Mouse (Mus musculus) stomach, embryonic 16.5 days (tissue): Measurements from ENCODE around the gene Mat2a. TPM values are rescaled to one million over a fixed set of nuclear protein-coding genes. Genes with fewer than 3 reads are reported as not detected.
A peak's percentile ranks its signal among the peaks of the same experiment; 100 is the strongest.

Experiments used
- ATAC-seq: fragments of 200-750 bp; cut with Nextera tagmentation; 2 replicates; pipeline ENCODE4 v1.8.0; 2017; ENCODE audit warnings: moderate number of reproducible peaks, moderate TSS enrichment; ENCODE audit not compliant: insufficient read depth, low FRiP score
- H3K27ac ChIP-seq: fragments of 300-500 bp; sonication (generic); 2 replicates; pipeline ENCODE4 v1.5.1; 2014; ENCODE audit warnings: low read length
- H3K27me3 ChIP-seq: fragments of 300-500 bp; sonication (generic); 2 replicates; pipeline ENCODE4 v1.6.1; 2014; ENCODE audit warnings: low read length, control low read depth, mixed read lengths; ENCODE audit not compliant: control insufficient read depth, insufficient read depth
- H3K36me3 ChIP-seq: fragments of 300-500 bp; sonication (generic); 2 replicates; pipeline ENCODE4 v1.6.1; 2014; ENCODE audit warnings: low read length; ENCODE audit not compliant: control insufficient read depth, insufficient read depth
- H3K4me1 ChIP-seq: fragments of 300-500 bp; sonication (generic); 2 replicates; pipeline ENCODE4 v1.6.1; 2014; ENCODE audit warnings: low read length, control low read depth, mixed read lengths; ENCODE audit not compliant: control insufficient read depth, insufficient read depth
- H3K4me2 ChIP-seq: fragments of 300-500 bp; sonication (generic); 2 replicates; pipeline ENCODE4 v1.6.1; 2014; ENCODE audit warnings: low read depth, low read length, mixed read lengths
- H3K4me3 ChIP-seq: fragments of 300-500 bp; sonication (generic); replicated peaks from 2 replicates; pipeline ENCODE4 v1.5.1; 2014; ENCODE audit warnings: mild to moderate bottlenecking, low read length
- H3K9ac ChIP-seq: fragments of 300-500 bp; sonication (generic); 2 replicates; pipeline ENCODE4 v1.6.1; 2014; ENCODE audit warnings: low read length
- H3K9me3 ChIP-seq: fragments of 300-500 bp; sonication (generic); replicated peaks from 2 replicates; pipeline ENCODE4 v1.6.1; 2016; ENCODE audit warnings: low read length, control low read depth; ENCODE audit not compliant: control insufficient read depth
- WGBS: fragments of 180-500 bp; shearing (Covaris S2); extraction: QIAGEN DNeasy Blood & Tissue Kit; methylation state at CpG from one replicate; pipeline ENCODE4 v1.1.7; 2014; 5-methylcytosine and 5-hydroxymethylcytosine counted together
- polyA plus RNA-seq: library from polyadenylated mRNA; unstranded; fragments of >200 nt; fragmentation: Nextera tagmentation; extraction: Ambion mirVana; gene quantifications from 2 replicates; pipeline ENCODE4 v1.2.1, GENCODE M21; 2015

Gene Mat2a
- polyA plus RNA-seq, 1 experiment from 2014 or later, result 309 TPM

- WGBS, result 28% methylated on average over 1 of the region's 1 CpGs
- Histone ChIP-seq H3K4me3 (no peak overlapping the region), H3K4me2 (no peak overlapping the region), H3K9me3 (no peaks in the 10 kb centered on the region), H3K36me3 (no peaks in the 10 kb centered on the region), H3K9ac (no peak overlapping the region), H3K4me1 (peaks cover 3% of the 10 kb centered on the region), H3K27me3 (no peaks in the 10 kb centered on the region), H3K27ac (no peak overlapping the region)
- ATAC-seq, result no peak
Observed at GRCm38 (mm10) chr6:72410003-72410402, 29.4 kb downstream of the Mat2a start.

DNA sequence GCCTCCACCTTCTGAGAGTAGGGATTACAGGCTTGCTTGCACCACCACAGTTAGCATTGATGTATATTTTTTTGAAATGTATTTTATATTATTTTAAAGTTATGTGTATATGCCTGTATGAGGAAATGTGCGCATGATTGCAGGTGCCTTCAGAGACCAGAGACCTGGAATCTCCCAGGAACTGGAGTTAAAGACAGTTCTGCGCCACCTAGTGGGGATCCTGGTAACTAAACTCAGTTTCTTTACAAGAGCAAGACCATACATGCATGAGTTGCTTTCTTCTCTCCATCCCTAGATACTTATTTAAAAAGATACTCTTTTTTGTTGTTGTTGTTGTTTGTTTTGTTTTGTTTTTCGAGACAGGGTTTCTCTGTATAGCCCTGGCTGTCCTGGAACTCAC, 29.8 kb downstream of the Mat2a start:
- Histone ChIP-seq H3K9ac (no peak overlapping the region), H3K4me3 (no peak overlapping the region), H3K27me3 (no peaks in the 10 kb centered on the region), H3K4me2 (no peak overlapping the region), H3K4me1 (no peaks in the 10 kb centered on the region), H3K9me3 (no peaks in the 10 kb centered on the region), H3K27ac (no peak overlapping the region), H3K36me3 (no peaks in the 10 kb centered on the region)
- WGBS, result 11% methylated on average over 3 of the region's 3 CpGs
- ATAC-seq, result no peak

DNA sequence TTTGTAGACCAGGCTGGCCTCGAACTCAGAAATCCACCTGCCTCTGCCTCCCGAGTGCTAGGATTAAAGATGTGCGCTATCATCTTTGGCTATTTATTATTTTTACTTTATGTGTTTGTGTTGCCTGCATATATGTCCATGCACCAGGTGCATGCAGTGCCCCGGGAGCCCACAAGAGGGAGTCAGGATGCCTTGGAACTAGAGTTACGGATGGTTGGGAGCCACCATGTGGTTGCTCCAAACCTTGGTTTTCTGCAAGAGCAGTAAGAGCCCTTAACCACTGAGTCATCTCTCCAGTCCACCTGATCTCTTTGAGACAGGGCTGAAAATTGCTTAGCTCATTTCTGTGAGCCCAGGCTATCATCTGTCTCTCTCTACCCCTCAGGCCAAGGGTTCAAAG, 32.2 kb downstream of the Mat2a start:
- H3K36me3 ChIP-seq, result no peaks in the 10 kb centered on the region
- ATAC-seq, result peak; percentile 63
- no peaks in the 10 kb centered on the region for H3K9me3 ChIP-seq
- 7% methylated on average over 5 of the region's 5 CpGs for WGBS
- H3K4me3 ChIP-seq, result no peak overlapping the region
- no peak overlapping the region for H3K4me2 ChIP-seq
- H3K27me3 ChIP-seq, result no peaks in the 10 kb centered on the region
- H3K27ac ChIP-seq, result no peak overlapping the region
- H3K9ac ChIP-seq, result no peak overlapping the region
- no peaks in the 10 kb centered on the region for H3K4me1 ChIP-seq

DNA sequence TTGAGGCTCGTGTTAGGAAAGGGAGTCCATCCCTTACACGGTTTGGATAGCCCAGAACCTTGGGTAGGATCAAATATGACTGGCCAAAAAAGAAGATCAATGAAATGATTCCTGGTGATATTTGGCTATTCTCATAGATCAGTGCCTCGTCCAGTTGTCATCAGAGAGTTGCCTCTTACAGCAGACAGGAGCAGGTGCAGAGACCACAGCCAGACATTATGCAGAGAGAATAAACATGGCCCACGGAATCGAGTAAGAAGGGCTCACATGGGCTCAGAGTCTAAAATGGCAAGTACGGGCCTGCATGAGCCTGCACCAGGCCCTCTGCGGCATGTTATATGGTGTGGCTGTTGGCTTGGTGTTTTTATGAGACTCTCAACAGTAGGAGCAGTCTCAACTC, 34.0 kb downstream of the Mat2a start:
- Histone ChIP-seq H3K4me1 (no peaks in the 10 kb centered on the region), H3K4me3 (no peak overlapping the region), H3K27ac (no peak overlapping the region), H3K4me2 (no peak overlapping the region), H3K9ac (no peak overlapping the region), H3K36me3 (no peaks in the 10 kb centered on the region), H3K9me3 (no peaks in the 10 kb centered on the region), H3K27me3 (no peaks in the 10 kb centered on the region)
- 75% methylated on average over 7 of the region's 7 CpGs for WGBS
- no peak for ATAC-seq

DNA sequence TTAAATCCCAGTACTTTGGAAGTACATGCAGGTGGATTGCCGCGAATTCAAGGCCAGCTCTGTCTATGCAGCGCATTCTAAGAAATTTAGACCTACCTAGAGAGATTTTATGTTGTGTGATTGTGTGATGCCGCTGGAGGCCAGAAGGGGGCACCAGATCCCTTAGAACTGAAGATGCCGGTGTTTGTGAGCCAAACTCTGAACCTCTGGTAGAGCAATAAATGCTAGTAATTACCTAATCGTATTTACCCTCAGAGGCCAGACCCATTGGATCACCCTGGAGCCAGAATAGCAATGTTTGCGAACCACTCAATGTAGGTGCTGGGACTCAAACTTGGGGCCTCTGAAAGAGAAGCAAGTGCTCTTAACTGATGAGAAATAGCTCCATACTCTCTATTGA, 37.5 kb downstream of the Mat2a start:
- no peak overlapping the region for H3K4me2 ChIP-seq
- H3K4me1 ChIP-seq, result no peaks in the 10 kb centered on the region
- no peaks in the 10 kb centered on the region for H3K27me3 ChIP-seq
- no peak overlapping the region for H3K4me3 ChIP-seq
- 22% methylated on average over 7 of the region's 7 CpGs for WGBS
- H3K9me3 ChIP-seq, result no peaks in the 10 kb centered on the region
- ATAC-seq, result no peak
- H3K36me3 ChIP-seq, result no peaks in the 10 kb centered on the region
- H3K9ac ChIP-seq, result no peak overlapping the region
- no peak overlapping the region for H3K27ac ChIP-seq

GRCm38 (mm10) chr6:72399967-72400366, 39.4 kb downstream of the Mat2a start:
- ATAC-seq, result no peak
- WGBS, result 54% methylated on average over 2 of the region's 2 CpGs
- H3K4me1 ChIP-seq, result no peaks in the 10 kb centered on the region
- H3K27ac ChIP-seq, result no peak overlapping the region
- no peaks in the 10 kb centered on the region for H3K27me3 ChIP-seq
- no peak overlapping the region for H3K4me2 ChIP-seq
- no peaks in the 10 kb centered on the region for H3K36me3 ChIP-seq
- H3K4me3 ChIP-seq, result no peak overlapping the region
- H3K9ac ChIP-seq, result no peak overlapping the region
- H3K9me3 ChIP-seq, result no peaks in the 10 kb centered on the region

GRCm38 (mm10) chr6:72396837-72397251, 42.5 kb downstream of the Mat2a start:
- WGBS, result 73% methylated on average over 10 of the region's 10 CpGs

GRCm38 (mm10) chr6:72392341-72392740, 47.0 kb downstream of the Mat2a start:
- Histone ChIP-seq H3K4me3 (no peak overlapping the region), H3K27ac (no peak overlapping the region), H3K27me3 (no peaks in the 10 kb centered on the region), H3K4me1 (peaks cover 35% of the 10 kb centered on the region), H3K36me3 (no peaks in the 10 kb centered on the region), H3K9ac (no peak overlapping the region), H3K4me2 (no peak overlapping the region), H3K9me3 (no peaks in the 10 kb centered on the region)
- 95% methylated on average over 5 of the region's 5 CpGs for WGBS
- no peak for ATAC-seq

More at GRCm38 (mm10) chr6:72396837-72397251, 42.5 kb downstream of the Mat2a start:
- Histone ChIP-seq H3K9me3 (no peaks in the 10 kb centered on the region), H3K27ac (no peak overlapping the region), H3K4me2 (no peak overlapping the region), H3K9ac (no peak overlapping the region), H3K4me1 (no peaks in the 10 kb centered on the region), H3K36me3 (no peaks in the 10 kb centered on the region), H3K4me3 (no peak overlapping the region), H3K27me3 (no peaks in the 10 kb centered on the region)
- ATAC-seq, result no peak

DNA sequence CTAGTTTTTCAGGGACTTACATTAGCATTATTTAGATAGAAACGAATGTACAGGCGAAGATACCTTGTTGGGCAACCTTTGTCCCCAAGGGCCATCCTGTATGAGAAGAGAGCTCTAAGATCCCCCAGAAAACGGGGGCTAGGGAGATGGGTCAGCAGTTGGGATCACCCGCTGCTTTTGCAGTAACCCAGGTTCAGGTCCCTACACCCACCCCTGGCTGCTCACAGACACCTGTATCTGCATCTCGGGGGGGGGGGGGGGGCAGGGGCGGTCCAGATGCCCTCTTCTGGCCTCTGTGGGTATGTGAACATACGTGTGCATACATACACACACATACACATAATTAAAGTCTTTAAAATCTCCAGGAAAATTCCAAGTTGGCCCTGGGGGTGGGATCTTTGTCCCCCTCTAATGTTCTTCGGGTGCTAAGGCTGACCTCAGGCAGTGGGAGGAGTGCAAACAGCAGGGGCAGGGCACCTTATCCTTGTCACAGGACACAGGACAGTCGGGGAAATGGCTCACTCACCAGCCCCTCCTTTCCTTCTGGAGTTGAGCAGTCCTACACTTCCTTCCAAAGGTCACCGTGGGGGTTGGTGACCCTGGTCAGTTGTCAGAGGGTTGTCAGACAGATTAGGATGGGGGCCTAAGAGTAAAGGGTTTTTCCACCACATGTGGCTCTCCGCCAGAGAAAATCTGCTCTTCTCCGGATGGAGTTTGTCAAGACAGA, 48.4 kb downstream of the Mat2a start:
- Histone ChIP-seq H3K27me3 (no peaks in the 10 kb centered on the region), H3K9ac (peak overlapping the region; percentile 93), H3K9me3 (no peaks in the 10 kb centered on the region), H3K36me3 (no peaks in the 10 kb centered on the region), H3K4me2 (peak overlapping the region; percentile 85), H3K27ac (peak overlapping the region; percentile 99), H3K4me1 (peaks cover 35% of the 10 kb centered on the region), H3K4me3 (peak overlapping the region; percentile 71)
- ATAC-seq, result peak; percentile 61
- 13% methylated on average over 12 of the region's 12 CpGs for WGBS
